Mouse (Mus musculus) stomach, postnatal 0 days (tissue): ENCODE data around the gene Zbtb16. TPM values are rescaled to one million over a fixed set of nuclear protein-coding genes. Genes with fewer than 3 reads are reported as not detected.

Source experiments
- ATAC-seq: fragments of 200-750 bp; cut with Nextera tagmentation; 2 replicates; pipeline ENCODE4 v1.8.0; 2017; ENCODE audit not compliant: low FRiP score, low TSS enrichment
- DNase-seq: peaks from one replicate; pipeline ENCODE4 v3.0.0-alpha.2; 2016; ENCODE audit warnings: low spot score
- H3K27ac ChIP-seq: fragments of 300-500 bp; sonication (generic); replicated peaks from 2 replicates; pipeline ENCODE4 v1.5.1; 2014; ENCODE audit warnings: mild to moderate bottlenecking, control low read depth
- H3K27me3 ChIP-seq: fragments of 300-500 bp; sonication (generic); 2 replicates; pipeline ENCODE4 v1.6.1; 2014; ENCODE audit warnings: low read length; ENCODE audit not compliant: control insufficient read depth, insufficient read depth
- H3K36me3 ChIP-seq: fragments of 300-500 bp; sonication (generic); 2 replicates; pipeline ENCODE4 v1.6.1; 2014; ENCODE audit warnings: low read length, mixed read lengths; ENCODE audit not compliant: control insufficient read depth, insufficient read depth
- H3K4me1 ChIP-seq: fragments of 300-500 bp; sonication (generic); replicated peaks from 2 replicates; pipeline ENCODE4 v1.6.1; 2014; ENCODE audit warnings: antibody characterized with exemption; ENCODE audit not compliant: control insufficient read depth, insufficient read depth
- H3K4me2 ChIP-seq: fragments of 300-500 bp; sonication (generic); replicated peaks from 2 replicates; pipeline ENCODE4 v1.6.1; 2014; ENCODE audit warnings: low read depth, mild to moderate bottlenecking, control low read depth, moderate library complexity
- H3K4me3 ChIP-seq: fragments of 300-500 bp; sonication (generic); 2 replicates; pipeline ENCODE4 v1.5.1; 2014; ENCODE audit warnings: low read depth, low read length, control low read depth
- H3K9ac ChIP-seq: fragments of 300-500 bp; sonication (generic); 2 replicates; pipeline ENCODE4 v1.6.1; 2014; ENCODE audit warnings: mild to moderate bottlenecking, low read length, control low read depth, mixed read lengths
- H3K9me3 ChIP-seq: fragments of 300-500 bp; sonication (generic); 2 replicates; pipeline ENCODE4 v1.6.1; 2016; ENCODE audit warnings: low read length; ENCODE audit not compliant: control insufficient read depth
- CTCF ChIP-seq: IDR thresholded peaks from 2 replicates; pipeline ENCODE4 v1.5.1; 2016; ENCODE audit warnings: antibody characterized with exemption, low read depth, mild to moderate bottlenecking, moderate library complexity
- EP300 ChIP-seq: optimal IDR thresholded peaks from 2 replicates; pipeline ENCODE3; 2016; ENCODE audit warnings: antibody characterized with exemption
- WGBS: fragments of 180-500 bp; shearing (Covaris S2); extraction: QIAGEN DNeasy Blood & Tissue Kit; methylation state at CpG from one replicate; pipeline ENCODE4 v1.1.7; 2014; 5-methylcytosine and 5-hydroxymethylcytosine counted together
- polyA plus RNA-seq: library from polyadenylated mRNA; unstranded; fragments of >200 nt; fragmentation: Nextera tagmentation; extraction: Ambion mirVana; gene quantifications from 2 replicates; pipeline ENCODE4 v1.2.1, GENCODE M21; 2015

Gene Zbtb16
- polyA plus RNA-seq, 1 experiment from 2014 or later: 1.7 TPM

DNA sequence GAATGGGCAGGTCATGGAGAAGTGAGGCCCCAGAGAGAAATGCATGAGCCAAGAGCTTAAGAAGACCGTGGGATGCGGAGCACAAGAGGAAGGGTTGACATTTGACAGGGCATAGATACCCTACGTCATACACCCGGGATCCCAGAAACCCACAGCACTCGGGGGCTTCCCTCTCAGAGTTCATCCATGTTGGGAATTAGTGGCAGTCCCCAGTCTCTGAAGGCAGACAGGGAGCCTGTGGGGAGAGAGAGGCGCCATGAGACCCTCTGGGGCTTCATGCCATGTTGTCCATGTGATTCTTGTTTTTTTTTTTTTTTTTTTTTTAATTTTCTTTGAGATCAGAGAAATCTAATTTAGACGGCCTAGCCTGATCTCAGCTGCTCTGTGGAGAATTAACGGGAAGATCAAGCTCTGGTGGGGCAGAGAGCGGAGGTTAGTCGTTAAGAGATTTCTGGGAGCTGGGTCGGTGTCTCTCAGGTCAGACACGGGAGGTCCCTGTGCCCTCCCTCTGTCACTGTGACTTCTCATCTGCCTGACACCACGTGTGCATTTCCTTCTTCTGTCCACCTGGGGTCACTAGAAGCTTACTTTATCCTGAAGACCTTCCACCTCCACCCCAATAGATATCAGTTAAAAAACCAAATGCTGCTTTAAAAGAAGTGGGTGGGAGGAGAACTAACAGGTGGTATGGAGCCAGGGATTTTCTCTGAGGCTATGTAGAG, 190.9 kb downstream of the Zbtb16 start:
- no peak overlapping the region for H3K9ac ChIP-seq
- DNase-seq: peak; percentile 32
- no peak overlapping the region for H3K4me2 ChIP-seq
- ATAC-seq: no peak
- H3K9me3 ChIP-seq: no peaks in the 10 kb centered on the region
- no peaks in the 10 kb centered on the region for H3K36me3 ChIP-seq
- no peak overlapping the region for H3K27ac ChIP-seq
- no peaks in the 10 kb centered on the region; the same call in 1 of the 2 replicates for H3K4me1 ChIP-seq
- no peaks in the 10 kb centered on the region for H3K27me3 ChIP-seq
- no peak overlapping the region for H3K4me3 ChIP-seq
- WGBS: 48% methylated on average over 13 of the region's 13 CpGs
- TF ChIP-seq EP300: no peak
- TF ChIP-seq CTCF: peak; percentile 81

DNA sequence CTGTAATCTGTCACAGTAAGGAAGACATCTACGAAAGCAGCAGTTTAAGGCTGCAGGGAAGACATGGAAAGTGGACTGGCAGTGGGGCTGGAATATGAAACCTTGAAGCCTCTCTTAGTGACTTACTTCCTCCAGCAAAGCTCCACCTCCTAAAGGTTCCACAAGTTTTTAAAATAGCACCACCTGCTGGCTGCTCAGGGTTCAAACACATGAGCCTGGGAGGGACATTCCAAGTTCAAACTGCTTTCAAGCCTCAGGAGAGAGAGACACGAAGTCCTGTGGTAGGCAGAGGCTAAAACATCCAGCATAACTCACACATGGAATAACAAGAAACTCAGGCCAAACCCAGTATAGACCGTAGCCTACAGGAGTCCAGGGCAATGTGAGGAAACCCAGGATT, 191.6 kb downstream of the Zbtb16 start:
- ATAC-seq: no peak
- Histone ChIP-seq H3K27ac (no peak overlapping the region), H3K36me3 (no peaks in the 10 kb centered on the region), H3K4me2 (no peak overlapping the region), H3K27me3 (no peaks in the 10 kb centered on the region), H3K4me3 (no peak overlapping the region), H3K4me1 (no peaks in the 10 kb centered on the region; the same call in 1 of the 2 replicates), H3K9ac (no peak overlapping the region), H3K9me3 (no peaks in the 10 kb centered on the region)
- DNase-seq: peak; percentile 12
- 76% methylated on average over 3 of the region's 3 CpGs for WGBS
- TF ChIP-seq EP300: no peak
- peak; percentile 40 for TF ChIP-seq CTCF

DNA sequence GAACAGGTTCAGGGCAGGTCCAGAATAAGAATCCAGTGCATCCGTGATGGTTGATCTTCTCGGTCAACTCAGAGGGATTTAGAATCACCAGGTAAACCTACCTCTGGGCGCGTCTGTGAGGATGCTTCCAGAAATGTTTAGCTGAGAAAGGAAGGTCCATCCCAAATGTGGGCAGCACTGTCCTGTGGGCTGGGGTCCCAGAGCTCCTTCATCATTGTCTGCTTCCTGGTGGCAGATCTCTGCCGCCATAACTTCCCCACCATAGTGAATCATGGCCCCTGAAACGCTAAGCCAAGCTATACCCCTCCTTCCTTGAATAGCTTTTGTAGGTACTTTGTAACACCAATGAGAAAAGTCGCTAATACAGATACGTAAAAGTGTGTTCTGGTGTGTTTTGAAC, 194.4 kb downstream of the Zbtb16 start:
- TF ChIP-seq EP300: no peak
- TF ChIP-seq CTCF: no peak
- H3K4me3 ChIP-seq: no peak overlapping the region
- WGBS: 92% methylated on average over 8 of the region's 8 CpGs
- H3K36me3 ChIP-seq: no peaks in the 10 kb centered on the region
- H3K4me1 ChIP-seq: no peaks in the 10 kb centered on the region
- H3K4me2 ChIP-seq: no peak overlapping the region
- H3K27ac ChIP-seq: no peak overlapping the region
- no peaks in the 10 kb centered on the region for H3K9me3 ChIP-seq
- H3K9ac ChIP-seq: no peak overlapping the region
- ATAC-seq (no peak), DNase-seq (no peak)
- no peaks in the 10 kb centered on the region for H3K27me3 ChIP-seq

DNA sequence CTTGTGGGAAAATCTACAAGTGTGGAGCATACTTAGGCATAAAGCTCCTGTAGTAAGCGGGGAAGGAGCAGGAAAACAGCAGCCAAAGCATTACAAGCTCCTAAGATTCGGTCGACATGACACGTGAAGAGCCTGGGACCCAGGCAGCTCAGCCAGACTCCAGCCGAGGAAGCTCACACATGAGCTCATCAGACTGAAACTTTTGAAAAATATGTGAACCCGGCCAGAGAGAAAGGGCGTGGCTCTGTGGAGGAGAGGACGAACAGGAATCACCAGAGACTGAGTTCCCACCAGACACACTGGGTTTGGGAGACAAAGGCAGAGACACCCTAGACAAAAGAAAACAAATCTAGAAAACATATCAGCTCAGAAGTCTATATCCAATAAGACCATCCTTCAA, 195.1 kb downstream of the Zbtb16 start:
- WGBS: 49% methylated on average over 8 of the region's 8 CpGs
- DNase-seq (peak; percentile 7), ATAC-seq (no peak)

DNA sequence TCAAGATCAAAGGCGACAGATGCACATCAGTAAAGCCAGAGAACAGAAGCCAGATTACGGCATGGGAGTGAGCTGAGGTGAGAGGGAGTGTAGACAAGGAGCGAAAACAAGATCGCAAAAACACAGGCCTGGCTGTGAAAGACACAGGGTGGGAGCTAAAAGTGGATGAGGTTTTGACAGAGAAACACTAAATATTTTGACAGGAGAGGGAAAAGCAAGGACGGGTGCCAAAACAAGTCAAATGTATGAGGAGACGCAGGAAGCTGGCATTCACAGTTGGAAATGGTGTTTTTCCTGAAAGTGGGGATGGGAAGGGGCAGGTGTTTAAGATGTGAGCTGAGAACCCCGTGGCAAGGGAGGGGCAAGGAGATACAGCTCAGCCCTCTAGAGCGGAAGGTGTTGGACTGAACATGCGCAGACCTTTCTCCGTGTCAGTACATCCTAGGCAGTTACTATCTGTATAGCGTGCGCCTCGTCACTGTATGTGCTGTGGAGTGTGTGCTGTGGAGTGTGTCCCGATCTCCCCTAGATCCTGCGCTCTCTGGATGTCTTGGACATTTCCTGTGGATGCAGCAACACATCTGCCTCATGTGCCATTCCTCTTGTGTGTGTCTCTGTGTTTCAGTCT, 197.7 kb downstream of the Zbtb16 start:
- H3K4me1 ChIP-seq: no peaks in the 10 kb centered on the region
- H3K9me3 ChIP-seq: no peaks in the 10 kb centered on the region
- WGBS: 60% methylated on average over 15 of the region's 15 CpGs
- H3K36me3 ChIP-seq: no peaks in the 10 kb centered on the region
- ATAC-seq (no peak), DNase-seq (peak; percentile 10)
- H3K9ac ChIP-seq: no peak overlapping the region
- H3K27me3 ChIP-seq: no peaks in the 10 kb centered on the region
- TF ChIP-seq EP300: no peak
- TF ChIP-seq CTCF: no peak
- no peak overlapping the region for H3K27ac ChIP-seq
- H3K4me2 ChIP-seq: no peak overlapping the region
- no peak overlapping the region for H3K4me3 ChIP-seq

More for the DNA sequence above, 195.1 kb downstream of the Zbtb16 start:
- Histone ChIP-seq H3K9me3 (no peaks in the 10 kb centered on the region), H3K27me3 (no peaks in the 10 kb centered on the region), H3K4me1 (no peaks in the 10 kb centered on the region), H3K27ac (no peak overlapping the region), H3K36me3 (no peaks in the 10 kb centered on the region), H3K4me2 (no peak overlapping the region), H3K9ac (no peak overlapping the region), H3K4me3 (no peak overlapping the region)
- TF ChIP-seq EP300: no peak
- no peak for TF ChIP-seq CTCF

DNA sequence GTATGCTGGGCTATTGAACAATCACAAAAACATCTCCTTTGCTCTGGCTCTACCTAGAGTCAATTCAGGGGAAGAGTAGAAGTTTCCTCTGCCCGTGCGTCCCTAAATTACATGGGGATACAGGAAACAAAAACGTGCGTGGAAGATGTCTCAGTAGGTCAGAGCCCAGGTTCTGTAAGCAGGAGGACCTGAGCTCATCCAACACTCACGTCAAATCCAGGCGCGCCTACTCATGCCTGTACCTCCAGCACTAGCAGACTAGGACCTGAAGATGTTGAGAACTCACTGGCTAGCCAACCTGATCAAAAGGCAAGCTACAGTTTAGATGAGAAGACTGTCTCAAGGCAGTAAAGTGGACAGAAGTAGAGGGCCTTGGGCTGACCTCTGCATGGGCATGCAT, 198.9 kb downstream of the Zbtb16 start:
- 85% methylated on average over 7 of the region's 7 CpGs for WGBS
- peak; percentile 1 for DNase-seq

More for the DNA sequence above, 198.9 kb downstream of the Zbtb16 start:
- ATAC-seq: no peak
- Histone ChIP-seq H3K36me3 (no peaks in the 10 kb centered on the region), H3K4me2 (no peak overlapping the region), H3K4me3 (no peak overlapping the region), H3K4me1 (no peaks in the 10 kb centered on the region), H3K9me3 (no peaks in the 10 kb centered on the region), H3K27me3 (no peaks in the 10 kb centered on the region), H3K27ac (no peak overlapping the region), H3K9ac (no peak overlapping the region)
- TF ChIP-seq EP300 (no peak), CTCF (no peak)
